ENCODE assay signal across 21 mouse cellular contexts in the genomic region with DNA sequence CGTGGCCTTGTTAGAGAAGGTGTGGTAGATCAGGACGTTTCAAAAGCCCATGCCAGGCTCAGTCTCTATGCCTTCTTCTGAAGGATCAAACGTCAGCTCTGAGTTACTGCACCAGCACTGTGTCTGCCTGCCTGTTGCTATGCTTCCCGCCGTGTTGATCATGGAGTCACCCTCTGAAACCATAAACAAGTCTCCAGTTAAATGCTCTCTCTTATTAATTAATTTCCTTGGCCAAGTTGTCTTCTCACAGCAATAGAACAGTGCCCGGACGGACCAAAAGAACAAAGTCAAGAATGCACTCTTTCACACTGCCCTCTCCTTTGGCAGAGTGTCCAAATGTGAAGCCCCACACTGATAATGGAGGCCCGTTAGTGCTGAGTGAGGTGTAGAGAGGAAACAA.
DNase-seq lines count a peak whose midpoint lies in the region; ATAC-seq lines count a peak whose summit lies in the region.
"Had no signal": no experiment of that assay in that cellular context is flagged by ENCODE, and none has a peak within 500 bp of the region (broad histone marks: within the 10 kb centered on the region; RNA-seq: fewer than 3 reads in every experiment).

No protein-coding gene starts in this region.

- no peak for ATAC-seq in kidney, embryonic 16.5 days (ENCODE audit: low FRiP score, low TSS enrichment)
- ATAC-seq in limb, embryonic 13.5 days (ENCODE audit: low FRiP score, low read depth): 0 out of 2 replicates have a peak, but pooled peaks have one; percentile 38
- ATAC-seq: forebrain, embryonic 14.5 days; forebrain, embryonic 16.5 days had no signal

- no peaks in the 10 kb centered on the region for H3K36me3 ChIP-seq in kidney, embryonic 16.5 days (ENCODE audit: insufficient read depth, low read length)
- 0 out of 2 replicates have a peak, but pooled peaks cover 7% of the 10 kb centered on the region for H3K36me3 ChIP-seq in limb, embryonic 13.5 days
- no peaks in the 10 kb centered on the region; the same call in 1 of the 2 replicates for H3K36me3 ChIP-seq in limb, embryonic 10.5 days
- H3K36me3 ChIP-seq: embryonic facial prominence, embryonic 13.5 days; embryonic facial prominence, embryonic 15.5 days; forebrain, embryonic 12.5 days had no signal

- 81% methylated on average over 8 of the region's 8 CpGs for WGBS in kidney, embryonic 16.5 days
- WGBS in limb, embryonic 13.5 days: 75% methylated on average over 8 of the region's 8 CpGs
- 81% methylated on average over 8 of the region's 8 CpGs for WGBS in limb, embryonic 10.5 days

- peaks cover 24% of the 10 kb centered on the region for H3K4me1 ChIP-seq in kidney, embryonic 16.5 days (ENCODE audit: insufficient read depth, low read length)
- peaks cover 32% of the 10 kb centered on the region for H3K4me1 ChIP-seq in limb, embryonic 13.5 days
- peaks cover 43% of the 10 kb centered on the region for H3K4me1 ChIP-seq in limb, embryonic 10.5 days

- H3K4me3 ChIP-seq in kidney, embryonic 16.5 days (ENCODE audit: low read length): no peak overlapping the region
- no peak overlapping the region for H3K4me3 ChIP-seq in limb, embryonic 13.5 days
- no peak overlapping the region for H3K4me3 ChIP-seq in limb, embryonic 10.5 days
- H3K4me3 ChIP-seq: embryonic facial prominence, embryonic 13.5 days; embryonic facial prominence, embryonic 15.5 days; erythroblast, embryonic 14.5 days; forebrain, embryonic 10.5 days; forebrain, embryonic 12.5 days had no signal

- no peak overlapping the region for H3K4me2 ChIP-seq in kidney, embryonic 16.5 days (replicated peaks; ENCODE audit: low read depth, low read length)
- H3K4me2 ChIP-seq in limb, embryonic 13.5 days (replicated peaks): no peak overlapping the region
- H3K4me2 ChIP-seq: embryonic facial prominence, embryonic 13.5 days; embryonic facial prominence, embryonic 15.5 days; forebrain, embryonic 12.5 days had no signal

- H3K27ac ChIP-seq in kidney, embryonic 16.5 days (ENCODE audit: low read length): no peak overlapping the region
- no peak overlapping the region for H3K27ac ChIP-seq in limb, embryonic 13.5 days
- no peak overlapping the region for H3K27ac ChIP-seq in limb, embryonic 10.5 days
- H3K27ac ChIP-seq: embryonic facial prominence, embryonic 13.5 days; embryonic facial prominence, embryonic 15.5 days; forebrain, embryonic 10.5 days; forebrain, embryonic 12.5 days had no signal

- no peaks in the 10 kb centered on the region for H3K9me3 ChIP-seq in kidney, embryonic 16.5 days (ENCODE audit: low read length)
- H3K9me3 ChIP-seq in limb, embryonic 13.5 days: no peaks in the 10 kb centered on the region
- H3K9me3 ChIP-seq in limb, embryonic 10.5 days (replicated peaks): no peaks in the 10 kb centered on the region
- H3K9me3 ChIP-seq: embryonic facial prominence, embryonic 13.5 days; embryonic facial prominence, embryonic 15.5 days; forebrain, embryonic 12.5 days had no signal

- H3K9ac ChIP-seq in kidney, embryonic 16.5 days (replicated peaks; ENCODE audit: low read length): no peak overlapping the region
- no peak overlapping the region for H3K9ac ChIP-seq in limb, embryonic 13.5 days
- H3K9ac ChIP-seq: embryonic facial prominence, embryonic 13.5 days; embryonic facial prominence, embryonic 15.5 days; forebrain, embryonic 12.5 days had no signal

- peak; percentile 28 to 32 for DNase-seq in kidney, adult 8-10 months
- DNase-seq in limb, embryonic 10.5 days (ENCODE audit: low spot score): no peak
- DNase-seq: adrenal gland, adult 2 months; adrenal gland, postnatal 10 days; adrenal gland, postnatal 25 days; cerebellum, adult 11 months; cerebellum, adult 18-20 months; cerebellum, adult 8-10 months; cerebellum, adult 9-11 months; cerebellum, postnatal 14 days; cerebellum, postnatal 36 days; embryo, embryonic 11 days had no signal

- H3K27me3 ChIP-seq in kidney, embryonic 16.5 days (ENCODE audit: insufficient read depth, low read length): 0 out of 2 replicates have a peak, but pooled peaks cover 2% of the 10 kb centered on the region
- H3K27me3 ChIP-seq in limb, embryonic 13.5 days: peaks cover 94% of the 10 kb centered on the region
- peaks cover 95% of the 10 kb centered on the region for H3K27me3 ChIP-seq in limb, embryonic 10.5 days (ENCODE audit: low read depth, poor library complexity, severe bottlenecking)
- H3K27me3 ChIP-seq: embryonic facial prominence, embryonic 15.5 days had no signal
